Mouse (Mus musculus) midbrain, embryonic 14.5 days (tissue): ENCODE results near the gene Tcp1. TPM values are rescaled to one million over a fixed set of nuclear protein-coding genes. Genes with fewer than 3 reads are reported as not detected.
"Not testable (repeated sequence)": the region's sequence is repeated elsewhere in the genome, so short reads cannot be mapped to it uniquely, and the experiment has no call there.

Source experiments
- ATAC-seq: fragments of 200-750 bp; cut with Nextera tagmentation; 2 replicates; pipeline ENCODE4 v1.8.0; 2017; ENCODE audit warnings: moderate number of reproducible peaks, moderate library complexity; ENCODE audit not compliant: low FRiP score, low TSS enrichment
- DNase-seq: peaks from one replicate; pipeline ENCODE4 v3.0.0-alpha.2; 2015
- H3K27ac ChIP-seq: fragments of 300-500 bp; sonication (generic); replicated peaks from 2 replicates; pipeline ENCODE4 v1.5.1; 2014; ENCODE audit warnings: mild to moderate bottlenecking, low read depth, low read length, moderate library complexity
- H3K27me3 ChIP-seq: fragments of 300-500 bp; sonication (generic); 2 replicates; pipeline ENCODE4 v1.6.1; 2014; ENCODE audit warnings: low read length, control low read depth, mixed read lengths; ENCODE audit not compliant: control insufficient read depth, insufficient read depth
- H3K36me3 ChIP-seq: fragments of 300-500 bp; sonication (generic); 2 replicates; pipeline ENCODE4 v1.6.1; 2014; ENCODE audit warnings: low read length, control low read depth; ENCODE audit not compliant: control insufficient read depth, insufficient read depth
- H3K4me1 ChIP-seq: fragments of 300-500 bp; sonication (generic); 2 replicates; pipeline ENCODE4 v1.6.1; 2014; ENCODE audit warnings: mild to moderate bottlenecking, antibody characterized with exemption, low read length, control low read depth; ENCODE audit not compliant: control insufficient read depth, insufficient read depth
- H3K4me2 ChIP-seq: fragments of 300-500 bp; sonication (generic); 2 replicates; pipeline ENCODE4 v1.6.1; 2014; ENCODE audit warnings: mild to moderate bottlenecking, low read length, moderate library complexity
- H3K4me3 ChIP-seq: fragments of 300-500 bp; sonication (generic); replicated peaks from 2 replicates; pipeline ENCODE4 v1.5.1; 2014; ENCODE audit warnings: low read depth, low read length
- H3K9ac ChIP-seq: fragments of 300-500 bp; sonication (generic); replicated peaks from 2 replicates; pipeline ENCODE4 v1.6.1; 2014; ENCODE audit warnings: mild to moderate bottlenecking, low read length, moderate library complexity
- H3K9me3 ChIP-seq: fragments of 300-500 bp; sonication (generic); 2 replicates; pipeline ENCODE4 v1.6.1; 2016; ENCODE audit warnings: low read length, control low read depth, mixed read lengths; ENCODE audit not compliant: control insufficient read depth
- WGBS: fragments of 180-500 bp; shearing (Covaris S2); extraction: QIAGEN DNeasy Blood & Tissue Kit; methylation state at CpG from one replicate; pipeline ENCODE4 v1.1.7; 2014; 5-methylcytosine and 5-hydroxymethylcytosine counted together
- polyA plus RNA-seq: library from polyadenylated mRNA; unstranded; fragments of >200 nt; fragmentation: Nextera tagmentation; extraction: Ambion mirVana; gene quantifications from 2 replicates; pipeline ENCODE4 v1.2.1, GENCODE M21; 2014

The Tcp1 gene
- polyA plus RNA-seq, 1 experiment from 2014 or later: 462 TPM

- no peak overlapping the region for H3K4me2 ChIP-seq
- 88% methylated on average over 15 of the region's 15 CpGs for WGBS
- H3K27me3 ChIP-seq: no peaks in the 10 kb centered on the region
- H3K9me3 ChIP-seq: no peaks in the 10 kb centered on the region
- H3K27ac ChIP-seq: no peak overlapping the region
- no peaks in the 10 kb centered on the region for H3K4me1 ChIP-seq
- no peak overlapping the region for H3K9ac ChIP-seq
- DNase-seq (no peak), ATAC-seq (no peak)
- no peak overlapping the region for H3K4me3 ChIP-seq
- H3K36me3 ChIP-seq: peaks cover 7% of the 10 kb centered on the region; the same call in 1 of the 2 replicates
Observed at GRCm38 (mm10) chr17:12887021-12887775, 28.3 kb upstream of the Tcp1 start.

DNA sequence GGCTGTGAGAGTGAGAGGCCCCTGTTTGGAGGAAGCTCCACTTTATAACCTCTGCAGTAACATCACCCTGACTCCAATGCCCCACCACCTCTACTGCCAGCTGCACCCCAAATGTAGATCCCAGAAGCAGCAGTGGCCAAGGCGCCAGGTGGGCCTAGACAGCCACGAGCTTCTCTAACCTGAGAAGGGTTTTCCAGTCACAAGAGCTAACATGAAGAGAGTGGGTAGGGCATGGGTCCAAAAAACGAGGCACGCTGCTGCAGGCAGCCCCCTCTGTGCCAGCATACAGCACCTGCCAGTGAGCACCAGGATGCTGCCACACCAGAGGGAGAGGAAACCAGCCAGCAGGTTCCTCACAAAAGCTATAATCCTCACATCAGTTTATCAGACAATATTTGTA is 24.4 kb upstream of the Tcp1 start:
- H3K27me3 ChIP-seq: no peaks in the 10 kb centered on the region
- no peaks in the 10 kb centered on the region for H3K9me3 ChIP-seq
- no peaks in the 10 kb centered on the region for H3K4me1 ChIP-seq
- 88% methylated on average over 4 of the region's 4 CpGs for WGBS
- no peak overlapping the region for H3K4me2 ChIP-seq
- DNase-seq: no peak
- H3K27ac ChIP-seq: no peak overlapping the region
- H3K9ac ChIP-seq: no peak overlapping the region
- ATAC-seq: no peak
- H3K4me3 ChIP-seq: no peak overlapping the region
- peaks cover 10% of the 10 kb centered on the region; the same call in 1 of the 2 replicates for H3K36me3 ChIP-seq

- no peak for ATAC-seq
- 93% methylated on average over 9 of the region's 9 CpGs for WGBS
Observed at GRCm38 (mm10) chr17:12892033-12892432, 23.5 kb upstream of the Tcp1 start.

GRCm38 (mm10) chr17:12897674-12898073 is 17.8 kb upstream of the Tcp1 start:
- Histone ChIP-seq H3K27ac (peak overlapping the region; percentile 1; the same call in 1 of the 2 replicates), H3K9ac (no peak overlapping the region), H3K4me1 (no peaks in the 10 kb centered on the region), H3K9me3 (no peaks in the 10 kb centered on the region), H3K27me3 (no peaks in the 10 kb centered on the region), H3K36me3 (peaks cover 13% of the 10 kb centered on the region), H3K4me3 (no peak overlapping the region), H3K4me2 (no peak overlapping the region)
- DNase-seq (peak; percentile 1), ATAC-seq (no peak)
- 80% methylated on average over 5 of the region's 5 CpGs for WGBS

More at GRCm38 (mm10) chr17:12892033-12892432, 23.5 kb upstream of the Tcp1 start:
- Histone ChIP-seq H3K4me2 (no peak overlapping the region), H3K27me3 (no peaks in the 10 kb centered on the region), H3K27ac (no peak overlapping the region), H3K4me1 (no peaks in the 10 kb centered on the region), H3K36me3 (peaks cover 10% of the 10 kb centered on the region; the same call in 1 of the 2 replicates), H3K9ac (no peak overlapping the region), H3K9me3 (no peaks in the 10 kb centered on the region), H3K4me3 (no peak overlapping the region)
- DNase-seq: no peak

DNA sequence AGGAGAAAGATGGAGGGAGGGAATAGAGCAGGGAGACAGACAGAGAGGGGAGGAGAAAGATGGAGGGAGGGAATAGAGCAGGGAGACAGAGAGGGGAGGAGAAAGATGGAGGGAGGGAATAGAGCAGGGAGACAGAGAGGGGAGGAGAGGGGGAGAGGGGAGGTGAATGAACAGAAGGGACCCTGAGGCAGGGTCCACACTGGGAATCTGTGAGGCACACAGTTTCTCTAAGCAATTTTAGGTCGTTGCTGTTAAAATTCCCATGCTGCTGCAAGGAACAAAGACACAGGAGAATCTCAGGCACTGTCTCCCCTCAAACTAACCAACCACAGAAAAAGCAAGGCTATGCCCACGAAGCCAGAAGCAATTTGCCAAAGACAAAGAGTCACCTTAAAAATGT is 16.9 kb upstream of the Tcp1 start:
- not testable (repeated sequence) for ATAC-seq, H3K9me3 ChIP-seq, H3K4me2 ChIP-seq, H3K27me3 ChIP-seq, H3K9ac ChIP-seq, H3K4me3 ChIP-seq, H3K4me1 ChIP-seq
- Histone ChIP-seq H3K36me3 (peaks cover 10% of the 10 kb centered on the region), H3K27ac (peak overlapping the region; percentile 60)
- WGBS: 32% methylated on average over 2 of the region's 2 CpGs
- peak; percentile 8 for DNase-seq

DNA sequence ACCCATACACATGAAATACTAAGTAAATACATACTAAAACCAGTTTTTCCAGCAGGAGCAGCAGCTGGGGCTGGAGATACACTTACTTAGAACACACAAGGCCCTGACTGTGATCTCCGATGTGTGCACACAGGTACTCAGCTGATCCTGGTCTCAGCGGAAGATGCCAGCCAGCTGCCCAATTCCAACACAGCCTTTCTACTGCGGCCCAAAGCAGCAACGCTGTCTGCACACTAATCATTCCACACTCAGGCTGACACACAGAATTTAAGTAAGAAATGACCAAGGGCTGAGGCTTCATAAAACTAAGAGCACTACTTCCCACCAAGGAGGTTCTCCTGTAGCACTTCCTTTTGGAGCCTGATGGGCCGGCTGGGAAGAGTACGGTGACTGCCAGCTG is 13.2 kb upstream of the Tcp1 start:
- ATAC-seq: no peak
- H3K27me3 ChIP-seq: no peaks in the 10 kb centered on the region
- no peak overlapping the region for H3K27ac ChIP-seq
- H3K9ac ChIP-seq: no peak overlapping the region
- no peaks in the 10 kb centered on the region for H3K4me1 ChIP-seq
- no peak overlapping the region for H3K4me2 ChIP-seq
- DNase-seq: no peak
- 95% methylated on average over 6 of the region's 6 CpGs for WGBS
- H3K9me3 ChIP-seq: no peaks in the 10 kb centered on the region
- peaks cover 24% of the 10 kb centered on the region for H3K36me3 ChIP-seq
- H3K4me3 ChIP-seq: no peak overlapping the region

DNA sequence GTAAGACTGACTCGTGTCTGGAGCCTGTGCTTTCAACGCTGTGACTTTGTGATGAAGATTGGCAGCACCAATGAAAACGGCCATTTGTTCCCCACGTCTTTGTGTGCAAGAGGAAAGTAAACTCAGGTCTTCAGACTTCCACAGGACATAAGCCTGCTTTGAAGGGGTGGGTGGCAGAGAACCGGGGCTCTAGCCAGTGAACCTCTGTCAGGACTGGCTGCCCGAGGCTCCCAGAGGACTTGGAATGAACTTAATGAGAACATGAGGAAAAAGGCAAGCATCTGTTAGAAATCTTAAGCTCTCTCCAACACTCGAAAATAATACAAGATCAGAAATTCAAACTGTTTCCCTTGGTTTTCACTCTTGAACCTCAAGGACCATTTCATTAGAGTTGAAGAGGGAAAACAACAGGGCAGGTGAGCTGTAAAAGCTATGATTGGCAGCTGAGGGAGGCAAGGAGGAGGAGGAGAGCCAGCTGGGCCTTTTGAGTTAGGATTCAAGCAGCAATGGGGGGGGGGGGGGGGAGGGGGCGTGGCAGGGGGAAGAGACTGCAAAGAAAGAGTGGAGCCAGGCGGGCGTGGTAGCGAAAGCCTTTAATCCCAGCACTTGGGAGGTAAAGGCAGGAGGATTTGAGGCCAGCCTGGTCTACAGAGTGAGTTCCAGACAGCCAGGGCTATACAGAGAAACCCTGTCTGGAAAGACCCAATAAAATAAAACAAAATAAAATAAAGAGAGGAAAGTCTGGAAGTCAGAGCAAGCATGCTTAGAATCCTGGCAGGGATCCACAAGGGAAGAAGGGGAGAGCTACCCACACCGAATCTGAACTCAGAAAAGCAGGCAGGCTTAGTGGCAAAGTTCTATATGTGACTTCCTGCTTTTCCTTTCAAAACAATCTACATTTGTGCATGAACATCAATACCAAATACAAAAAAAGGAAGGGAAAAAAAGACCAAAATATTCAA is 11.8 kb upstream of the Tcp1 start:
- peak; percentile 37 for DNase-seq
- no peaks in the 10 kb centered on the region for H3K9me3 ChIP-seq
- no peak overlapping the region for H3K27ac ChIP-seq
- 14% methylated on average over 11 of the region's 12 CpGs for WGBS
- H3K27me3 ChIP-seq: no peaks in the 10 kb centered on the region
- H3K4me1 ChIP-seq: no peaks in the 10 kb centered on the region
- H3K36me3 ChIP-seq: peaks cover 24% of the 10 kb centered on the region
- H3K4me2 ChIP-seq: no peak overlapping the region
- no peak overlapping the region for H3K9ac ChIP-seq
- ATAC-seq: no peak; the same call in 1 of the 2 replicates
- H3K4me3 ChIP-seq: no peak overlapping the region

GRCm38 (mm10) chr17:12904349-12904748 is 11.2 kb upstream of the Tcp1 start:
- H3K9me3 ChIP-seq: no peaks in the 10 kb centered on the region
- WGBS: 62% methylated on average over 1 of the region's 1 CpGs
- DNase-seq: no peak
- H3K27ac ChIP-seq: no peak overlapping the region
- H3K4me1 ChIP-seq: no peaks in the 10 kb centered on the region
- H3K4me3 ChIP-seq: no peak overlapping the region
- H3K9ac ChIP-seq: no peak overlapping the region
- no peak for ATAC-seq
- H3K36me3 ChIP-seq: peaks cover 24% of the 10 kb centered on the region
- no peak overlapping the region for H3K4me2 ChIP-seq
- no peaks in the 10 kb centered on the region for H3K27me3 ChIP-seq
